ENCODE assay signal across 16 mouse cellular contexts in genomic region chr3:100533429-100533828, GRCm38 (mm10). TPM values are rescaled to one million over a fixed set of nuclear protein-coding genes. Genes with fewer than 3 reads are reported as not detected.
A peak's percentile ranks its signal among the peaks of the same experiment; 100 is the strongest.
DNase-seq lines count a peak whose midpoint lies in the region; ATAC-seq and TF ChIP-seq lines count a peak whose summit lies in the region.
"Had no signal": no experiment of that assay in that cellular context is flagged by ENCODE, and none has a peak within 500 bp of the region (broad histone marks: within the 10 kb centered on the region; RNA-seq: fewer than 3 reads in every experiment).

No protein-coding gene starts in this region.

- H3K4me2 ChIP-seq in kidney, embryonic 15.5 days = no peak overlapping the region
- H3K4me2 ChIP-seq in CH12.LX (ENCODE audit: insufficient read depth, low read depth, poor library complexity, severe bottlenecking) = no peak overlapping the region
- H3K4me2 ChIP-seq in hindbrain, embryonic 14.5 days (replicated peaks) = no peak overlapping the region
- no peak overlapping the region for H3K4me2 ChIP-seq in midbrain, postnatal 0 days (ENCODE audit: low read depth, low read length, poor library complexity, severe bottlenecking)

- dilution Hi-C loops in CH12.LX (cut with MboI; ENCODE audit: extremely low pct_ligation_motif_present, extremely low pct_unique_long_range_greater_than_20kb, low sequenced_read_pairs) = no loop called here

- 0 out of 2 replicates have a peak, but pooled peaks have one; percentile 33 for ATAC-seq in kidney, embryonic 15.5 days (replicated peaks; ENCODE audit: low FRiP score)
- ATAC-seq in megakaryocyte-erythroid progenitor cell, adult 5-6 weeks (replicated peaks; ENCODE audit: low FRiP score, low TSS enrichment, poor library complexity, severe bottlenecking) = peak; percentile 56
- no peak for ATAC-seq in hindbrain, embryonic 14.5 days (ENCODE audit: low FRiP score)
- no peak for ATAC-seq in midbrain, postnatal 0 days (ENCODE audit: low FRiP score)
- ATAC-seq: hindbrain, embryonic 16.5 days had no signal

- no peaks in the 10 kb centered on the region for H3K9me3 ChIP-seq in kidney, embryonic 15.5 days (replicated peaks)
- no peaks in the 10 kb centered on the region for H3K9me3 ChIP-seq in CH12.LX (replicated peaks; ENCODE audit: low read length)
- no peaks in the 10 kb centered on the region for H3K9me3 ChIP-seq in hindbrain, embryonic 14.5 days (ENCODE audit: control insufficient read depth, low read length)
- no peaks in the 10 kb centered on the region for H3K9me3 ChIP-seq in midbrain, postnatal 0 days (ENCODE audit: low read length)
- H3K9me3 ChIP-seq: midbrain, embryonic 10.5 days had no signal

- TF ChIP-seq RAD21 in CH12.LX (IDR thresholded peaks at IDR 0.05; ENCODE audit: low read depth, low read length) = no peak; the same call in 1 of the 2 replicates

- no peak for TF ChIP-seq CTCF in kidney, adult 2 months (conservative IDR thresholded peaks at IDR 0.05; ENCODE audit: insufficient read depth, insufficient read length, low read depth, low read length)
- no peak for TF ChIP-seq CTCF in CH12.LX (conservative IDR thresholded peaks at IDR 0.05 in 1 of 2, IDR thresholded peaks at IDR 0.05 in 1 of 2; ENCODE audit: low read depth in 2 of 2, low read length in 2 of 2)
- TF ChIP-seq CTCF in midbrain, postnatal 0 days (IDR thresholded peaks at IDR 0.05) = no peak

- no peak for TF ChIP-seq POLR2A in kidney, adult 2 months (IDR thresholded peaks at IDR 0.05; ENCODE audit: low read depth, low read length)
- TF ChIP-seq POLR2A in CH12.LX (IDR thresholded peaks at IDR 0.05; ENCODE audit: low read depth, low read length) = no peak

- no peak overlapping the region for H3K27ac ChIP-seq in kidney, embryonic 15.5 days
- H3K27ac ChIP-seq in kidney, adult 2 months (ENCODE audit: insufficient read depth, low read depth, low read length) = no peak overlapping the region
- no peak overlapping the region for H3K27ac ChIP-seq in CH12.LX (ENCODE audit: insufficient read depth, low read depth)
- no peak overlapping the region for H3K27ac ChIP-seq in hindbrain, embryonic 14.5 days
- no peak overlapping the region for H3K27ac ChIP-seq in midbrain, postnatal 0 days (ENCODE audit: low read depth, low read length)
- H3K27ac ChIP-seq: midbrain, embryonic 10.5 days had no signal

- peak; percentile 69 for TF ChIP-seq EP300 in CH12.LX (IDR thresholded peaks at IDR 0.05; ENCODE audit: low read length)

- H3K9ac ChIP-seq in kidney, embryonic 15.5 days = no peak overlapping the region
- no peak overlapping the region for H3K9ac ChIP-seq in CH12.LX (ENCODE audit: insufficient read depth, low read depth)
- H3K9ac ChIP-seq in hindbrain, embryonic 14.5 days = no peak overlapping the region
- H3K9ac ChIP-seq in midbrain, postnatal 0 days (replicated peaks; ENCODE audit: low read length, poor library complexity, severe bottlenecking) = no peak overlapping the region

- in situ Hi-C loops in CH12.LX (cut with MboI; ENCODE audit: low pct_ligation_motif_present, low pct_unique_long_range_greater_than_20kb, low sequenced_read_pairs) = no loop called here

- DNase-seq in kidney, adult 2 months = no peak
- DNase-seq in CH12.LX (ENCODE audit: extremely low read depth) = peak; percentile 60
- peak; percentile 75 for DNase-seq in liver
- no peak for DNase-seq in hindbrain, embryonic 14.5 days (ENCODE audit: low spot score)
- no peak for DNase-seq in lung, postnatal 36 days
- no peak for DNase-seq in midbrain, postnatal 0 days (ENCODE audit: low spot score)
- DNase-seq: adrenal gland, postnatal 25 days; cerebellum, adult 8-10 months; gastrocnemius, postnatal 25 days; heart, postnatal 14 days; lung, postnatal 14 days; thymus, adult 18-20 months had no signal

- H3K4me1 ChIP-seq in kidney, embryonic 15.5 days = no peaks in the 10 kb centered on the region
- H3K4me1 ChIP-seq in kidney, adult 2 months (ENCODE audit: control insufficient read depth, insufficient read depth, low read length) = no peaks in the 10 kb centered on the region
- H3K4me1 ChIP-seq in CH12.LX (ENCODE audit: control insufficient read depth in 1 of 2, insufficient read depth in 2 of 2) = peaks cover 13 to 65% of the 10 kb centered on the region in 2 experiments
- no peaks in the 10 kb centered on the region for H3K4me1 ChIP-seq in hindbrain, embryonic 14.5 days (replicated peaks; ENCODE audit: control insufficient read depth, insufficient read depth, low read length)
- H3K4me1 ChIP-seq in midbrain, postnatal 0 days (ENCODE audit: insufficient read depth, low read length) = no peaks in the 10 kb centered on the region

- no peaks in the 10 kb centered on the region for H3K27me3 ChIP-seq in kidney, embryonic 15.5 days
- H3K27me3 ChIP-seq in kidney, adult 2 months (replicated peaks; ENCODE audit: control insufficient read depth, insufficient read depth, low read length) = no peaks in the 10 kb centered on the region
- H3K27me3 ChIP-seq in CH12.LX (replicated peaks) = no peaks in the 10 kb centered on the region
- no peaks in the 10 kb centered on the region for H3K27me3 ChIP-seq in hindbrain, embryonic 14.5 days (ENCODE audit: control insufficient read depth, insufficient read depth, low read length)
- H3K27me3 ChIP-seq in midbrain, postnatal 0 days (ENCODE audit: insufficient read depth, low read length) = no peaks in the 10 kb centered on the region

- no peak overlapping the region for H3K4me3 ChIP-seq in kidney, embryonic 15.5 days (replicated peaks)
- no peak overlapping the region for H3K4me3 ChIP-seq in kidney, adult 2 months (ENCODE audit: insufficient read depth, low read depth, low read length)
- H3K4me3 ChIP-seq in CH12.LX (replicated peaks in 1 of 3; ENCODE audit: low read depth in 2 of 3, low read length in 2 of 3, poor library complexity in 1 of 3) = no peak overlapping the region
- no peak overlapping the region for H3K4me3 ChIP-seq in hindbrain, embryonic 14.5 days (replicated peaks; ENCODE audit: low read length)
- no peak overlapping the region for H3K4me3 ChIP-seq in midbrain, postnatal 0 days (ENCODE audit: low read depth, low read length)
- H3K4me3 ChIP-seq: midbrain, embryonic 10.5 days had no signal

- no peaks in the 10 kb centered on the region for H3K79me2 ChIP-seq in CH12.LX (replicated peaks; ENCODE audit: control insufficient read depth, extremely low read depth, insufficient read depth, poor library complexity, severe bottlenecking)

- no peaks in the 10 kb centered on the region for H3K36me3 ChIP-seq in kidney, embryonic 15.5 days
- no peaks in the 10 kb centered on the region for H3K36me3 ChIP-seq in kidney, adult 2 months (ENCODE audit: control insufficient read depth, insufficient read depth, low read length)
- H3K36me3 ChIP-seq in CH12.LX (replicated peaks in 1 of 2; ENCODE audit: control insufficient read depth in 1 of 2, insufficient read depth in 1 of 2, low read length in 1 of 2) = no peaks in the 10 kb centered on the region
- no peaks in the 10 kb centered on the region for H3K36me3 ChIP-seq in hindbrain, embryonic 14.5 days (replicated peaks; ENCODE audit: control insufficient read depth, insufficient read depth)
- no peaks in the 10 kb centered on the region for H3K36me3 ChIP-seq in midbrain, postnatal 0 days (ENCODE audit: insufficient read depth, low read length)
- H3K36me3 ChIP-seq: midbrain, embryonic 10.5 days had no signal

TF ChIP-seq in CH12.LX, 34 proteins besides CTCF, POLR2A, EP300 and RAD21 (continues in another document):
- TF ChIP-seq USF2 (conservative IDR thresholded peaks at IDR 0.05; ENCODE audit: low read depth, low read length) (no peak), SMC3 (IDR thresholded peaks at IDR 0.05; ENCODE audit: low read depth, low read length) (no peak), ELF1 (IDR thresholded peaks at IDR 0.05; ENCODE audit: low read depth, low read length) (no peak), USF1 (IDR thresholded peaks at IDR 0.05; ENCODE audit: low read depth, low read length) (no peak), NRF1 (IDR thresholded peaks at IDR 0.05; ENCODE audit: low read depth, low read length) (no peak), RCOR1 (conservative IDR thresholded peaks at IDR 0.05; ENCODE audit: low read depth, low read length) (no peak), JUN (IDR thresholded peaks at IDR 0.05; ENCODE audit: insufficient read depth, low read depth, low read length) (no peak), ZNF384 (IDR thresholded peaks at IDR 0.05; ENCODE audit: low read depth, low read length) (no peak), MXI1 (IDR thresholded peaks at IDR 0.05; ENCODE audit: low read depth, low read length) (no peak), ZC3H11A (IDR thresholded peaks at IDR 0.05; ENCODE audit: low read depth, low read length) (no peak), NELFE (IDR thresholded peaks at IDR 0.05; ENCODE audit: low read depth, low read length) (no peak), ZKSCAN1 (IDR thresholded peaks at IDR 0.05; ENCODE audit: borderline replicate concordance, low read depth, low read length) (no peak), TBP (conservative IDR thresholded peaks at IDR 0.05; ENCODE audit: low read depth, low read length) (no peak), HCFC1 (IDR thresholded peaks at IDR 0.05; ENCODE audit: low read depth, low read length) (no peak), POLR2AphosphoS2 (IDR thresholded peaks at IDR 0.05; ENCODE audit: low read depth, low read length) (no peak), KAT2A (IDR thresholded peaks at IDR 0.05; ENCODE audit: insufficient replicate concordance, low read length) (no peak), MAFK (IDR thresholded peaks at IDR 0.05; ENCODE audit: insufficient replicate concordance, low read length) (no peak), MAX (IDR thresholded peaks at IDR 0.05; ENCODE audit: low read length) (no peak), MAZ (IDR thresholded peaks at IDR 0.05; ENCODE audit: low read depth, low read length) (no peak), MEF2A (IDR thresholded peaks at IDR 0.05; ENCODE audit: borderline replicate concordance, low read depth, low read length) (0 out of 2 replicates have a peak, but pooled peaks have one; percentile 11), MYC (IDR thresholded peaks at IDR 0.05; ENCODE audit: low read depth, low read length) (no peak), E2F4 (IDR thresholded peaks at IDR 0.05; ENCODE audit: insufficient replicate concordance, low read depth, low read length) (no peak)

RNA-seq across cellular contexts. Expression of gene Tent5c, which starts 44.3 kb away (rescaled TPM):
- polyA plus RNA-seq in kidney, embryonic 15.5 days (2015; fragmentation: Nextera tagmentation; extraction: Ambion mirVana) = 7.3 and 9.4 TPM in 2 replicates
- 3.8 and 4.2 TPM in 2 replicates for polyA plus RNA-seq in kidney, adult 2 months (2012; rRNA removed)
- 12.3 and 18.6 TPM in 2 replicates for total RNA-seq in CH12.LX (2012; rRNA removed)
- total RNA-seq in CH12.LX (2014; rRNA removed) = 9.5 and 10.6 TPM in 2 replicates
- 16.0 and 18.7 TPM in 2 replicates for polyA plus RNA-seq in CH12.LX (2012; ENCODE audit: insufficient read length, low read depth)
- total RNA-seq in megakaryocyte-erythroid progenitor cell, adult 5-6 weeks (2014; fragmentation: Nextera tagmentation) = 6.6 and 7.5 TPM in 2 replicates
- total RNA-seq in megakaryocyte-erythroid progenitor cell, adult 5-6 weeks (2017) = 3.0 and 13.1 TPM in 2 replicates
- polyA plus RNA-seq in hindbrain, embryonic 14.5 days (2014; fragmentation: Nextera tagmentation; extraction: Ambion mirVana) = 3.2 and 5.7 TPM in 2 replicates
- 1.9 and 2.1 TPM in 2 replicates for total RNA-seq in midbrain, postnatal 0 days (2014; rRNA removed)
- 0.56 and 0.69 TPM in 2 replicates for polyA plus RNA-seq in midbrain, postnatal 0 days (2015; fragmentation: Nextera tagmentation; extraction: Ambion mirVana)

Comparison
In these comparisons a context has a peak if more than half of its experiments do, and no peak if none do; other contexts are left out.
1. ATAC-seq: peak in kidney, embryonic 15.5 days (single experiment) and megakaryocyte-erythroid progenitor cell, adult 5-6 weeks (single experiment); none in hindbrain, embryonic 14.5 days (single experiment) and midbrain, postnatal 0 days (single experiment).
2. DNase-seq: peak in CH12.LX (single experiment) and liver (single experiment); none in kidney, adult 2 months (single experiment), hindbrain, embryonic 14.5 days (single experiment), lung, postnatal 36 days (single experiment) and midbrain, postnatal 0 days (single experiment).